Mouse (Mus musculus) liver, postnatal 0 days (tissue): ENCODE results near the gene Hspbp1. TPM values are rescaled to one million over a fixed set of nuclear protein-coding genes. Genes with fewer than 3 reads are reported as not detected.
A peak's percentile ranks its signal among the peaks of the same experiment; 100 is the strongest.

Source experiments
- ATAC-seq: fragments of 200-750 bp; cut with Nextera tagmentation; 2 replicates; pipeline ENCODE4 v1.8.0; 2017; ENCODE audit warnings: mild to moderate bottlenecking, moderate library complexity
- DNase-seq: peaks from one replicate; pipeline ENCODE4 v3.0.0-alpha.2; 2016
- H3K27ac ChIP-seq: fragments of 300-500 bp; sonication (generic); 2 replicates; pipeline ENCODE4 v1.5.1; 2014; ENCODE audit warnings: antibody characterized with exemption, moderate library complexity, mild to moderate bottlenecking, low read depth
- H3K27me3 ChIP-seq: fragments of 300-500 bp; sonication (generic); 2 replicates; pipeline ENCODE4 v1.6.1; 2014; ENCODE audit warnings: low read length, control low read depth, mixed read lengths; ENCODE audit not compliant: insufficient read depth
- H3K36me3 ChIP-seq: fragments of 300-500 bp; sonication (generic); replicated peaks from 2 replicates; pipeline ENCODE4 v1.6.1; 2014; ENCODE audit warnings: mild to moderate bottlenecking, control low read depth, low read length, moderate library complexity, mixed read lengths; ENCODE audit not compliant: insufficient read depth
- H3K4me1 ChIP-seq: fragments of 300-500 bp; sonication (generic); 2 replicates; pipeline ENCODE4 v1.6.1; 2014; ENCODE audit warnings: antibody characterized with exemption, mild to moderate bottlenecking, control low read depth; ENCODE audit not compliant: insufficient read depth
- H3K4me2 ChIP-seq: fragments of 300-500 bp; sonication (generic); 2 replicates; pipeline ENCODE4 v1.6.1; 2014; ENCODE audit warnings: low read depth, mild to moderate bottlenecking, low read length, moderate library complexity, mixed read lengths
- H3K4me3 ChIP-seq: fragments of 300-500 bp; sonication (generic); 2 replicates; pipeline ENCODE4 v1.5.1; 2014; ENCODE audit warnings: low read depth, low read length
- H3K9ac ChIP-seq: fragments of 300-500 bp; sonication (generic); replicated peaks from 2 replicates; pipeline ENCODE4 v1.6.1; 2014; ENCODE audit warnings: mild to moderate bottlenecking, moderate library complexity
- H3K9me3 ChIP-seq: fragments of 300-500 bp; sonication (generic); 2 replicates; pipeline ENCODE4 v1.6.1; 2016; ENCODE audit warnings: mild to moderate bottlenecking, control low read depth, low read length, mixed read lengths
- CTCF ChIP-seq: sonication (generic); IDR thresholded peaks from 2 replicates; pipeline ENCODE4 v1.5.1; 2016; ENCODE audit warnings: antibody characterized with exemption, low read depth
- EP300 ChIP-seq: IDR thresholded peaks from 2 replicates; pipeline ENCODE4 v1.6.1; 2016; ENCODE audit warnings: antibody characterized with exemption, low read depth, mild to moderate bottlenecking
- WGBS: fragments of 180-500 bp; shearing (Covaris S2); extraction: QIAGEN DNeasy Blood & Tissue Kit; methylation state at CpG from one replicate; pipeline ENCODE4 v1.1.7; 2014; ENCODE audit not compliant: insufficient replicate concordance; 5-methylcytosine and 5-hydroxymethylcytosine counted together
- polyA plus RNA-seq: library from polyadenylated mRNA; unstranded; fragments of >200 nt; fragmentation: Nextera tagmentation; extraction: Ambion mirVana; gene quantifications from 2 replicates; pipeline ENCODE4 v1.2.1, GENCODE M21; 2015

Hspbp1 gene
- polyA plus RNA-seq, 1 experiment from 2014 or later: 33.1 TPM

- Histone ChIP-seq H3K4me3 (no peak overlapping the region), H3K9me3 (no peaks in the 10 kb centered on the region), H3K9ac (no peak overlapping the region), H3K27ac (no peak overlapping the region), H3K4me2 (no peak overlapping the region), H3K27me3 (no peaks in the 10 kb centered on the region), H3K36me3 (peaks cover 77% of the 10 kb centered on the region), H3K4me1 (peaks cover under 1% of the 10 kb centered on the region; the same call in 1 of the 2 replicates)
- no peak for ATAC-seq
- WGBS: 94% methylated on average over 7 of the region's 7 CpGs
- DNase-seq: no peak
- no peak for TF ChIP-seq EP300
- TF ChIP-seq CTCF: no peak
Observed at GRCm38 (mm10) chr7:4641956-4642355, 42.9 kb downstream of the Hspbp1 start.

DNA sequence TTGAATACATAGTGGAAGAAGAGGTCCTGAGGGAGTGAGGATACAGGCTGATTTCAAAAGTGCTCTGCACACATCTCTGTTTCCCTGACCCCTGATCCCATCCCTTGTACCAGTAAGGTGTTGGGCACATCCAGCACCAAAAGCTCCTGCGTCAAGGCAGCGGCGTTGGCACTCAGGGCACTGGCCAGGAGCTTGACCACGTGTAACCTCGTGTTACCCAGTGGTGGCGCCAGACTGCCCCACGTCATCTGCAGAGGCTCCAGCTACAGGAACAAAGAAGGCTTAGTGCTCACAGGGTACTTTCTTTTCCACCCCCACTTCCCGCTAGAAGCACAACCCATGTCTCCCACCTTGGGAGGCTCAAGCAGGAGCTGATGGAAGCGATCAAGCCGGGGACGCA is 43.7 kb downstream of the Hspbp1 start:
- no peaks in the 10 kb centered on the region for H3K27me3 ChIP-seq
- no peaks in the 10 kb centered on the region for H3K9me3 ChIP-seq
- no peaks in the 10 kb centered on the region for H3K4me1 ChIP-seq
- TF ChIP-seq CTCF (peak; percentile 36; the same call in 1 of the 2 replicates), EP300 (no peak)
- DNase-seq: no peak
- 81% methylated on average over 11 of the region's 11 CpGs for WGBS
- H3K27ac ChIP-seq: no peak overlapping the region
- H3K36me3 ChIP-seq: peaks cover 72% of the 10 kb centered on the region
- no peak for ATAC-seq
- H3K4me2 ChIP-seq: no peak overlapping the region
- H3K4me3 ChIP-seq: no peak overlapping the region
- no peak overlapping the region for H3K9ac ChIP-seq

DNA sequence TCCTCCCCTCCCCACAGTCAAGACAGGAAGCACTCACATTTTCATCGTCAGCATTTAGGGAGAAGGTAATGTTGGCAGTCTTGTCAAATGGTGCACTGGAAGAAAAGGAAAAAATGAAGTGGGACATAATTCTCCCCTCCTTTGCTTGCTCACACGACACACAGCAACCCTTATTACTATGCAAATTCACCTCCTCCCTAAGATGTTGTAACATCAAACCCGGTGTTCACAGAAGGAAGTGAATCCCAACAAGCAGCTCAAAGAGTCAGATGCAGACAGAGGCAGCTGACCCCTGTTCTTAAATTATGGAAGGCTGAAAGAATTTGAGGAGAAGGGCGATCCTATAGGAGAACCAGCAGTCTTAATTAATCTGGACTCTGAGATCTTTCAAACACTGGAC is 48.7 kb downstream of the Hspbp1 start:
- no peak for DNase-seq
- Histone ChIP-seq H3K9ac (no peak overlapping the region), H3K27ac (no peak overlapping the region), H3K27me3 (no peaks in the 10 kb centered on the region), H3K36me3 (peaks cover 70% of the 10 kb centered on the region), H3K4me1 (peaks cover 6% of the 10 kb centered on the region; the same call in 1 of the 2 replicates), H3K9me3 (no peaks in the 10 kb centered on the region), H3K4me2 (no peak overlapping the region), H3K4me3 (no peak overlapping the region)
- no peak for ATAC-seq
- 64% methylated on average over 4 of the region's 4 CpGs for WGBS
- no peak for TF ChIP-seq CTCF
- no peak for TF ChIP-seq EP300

GRCm38 (mm10) chr7:4631031-4631430 is 53.8 kb downstream of the Hspbp1 start, which contains the start of gene Tmem86b:
Tmem86b (minus strand) TSS chr7:4631422.
- Histone ChIP-seq H3K27ac (peak within 1 kb of the TSS; percentile 87), H3K4me3 (peak within 1 kb of the TSS; percentile 55), H3K4me2 (peak within 1 kb of the TSS; percentile 76), H3K36me3 (peaks cover 52% of the 10 kb centered on the region), H3K9ac (peak within 1 kb of the TSS; percentile 70), H3K4me1 (peaks cover 40% of the 10 kb centered on the region), H3K9me3 (no peaks in the 10 kb centered on the region), H3K27me3 (no peaks in the 10 kb centered on the region)
- WGBS: 46% methylated on average over 4 of the region's 4 CpGs
- peak; percentile 65 for ATAC-seq
- TF ChIP-seq CTCF (no peak), EP300 (no peak; the same call in 1 of the 2 replicates)
- DNase-seq: peak; percentile 74

GRCm38 (mm10) chr7:4630198-4630597 is 54.7 kb downstream of the Hspbp1 start:
- Histone ChIP-seq H3K4me3 (peak overlapping the region; percentile 55), H3K27ac (peak overlapping the region; percentile 87), H3K36me3 (peaks cover 46% of the 10 kb centered on the region), H3K9ac (peak overlapping the region; percentile 70), H3K9me3 (no peaks in the 10 kb centered on the region), H3K27me3 (no peaks in the 10 kb centered on the region), H3K4me1 (peaks cover 40% of the 10 kb centered on the region), H3K4me2 (peak overlapping the region; percentile 76)
- WGBS: 30% methylated on average over 1 of the region's 1 CpGs
- ATAC-seq: peak; percentile 91
- TF ChIP-seq CTCF (no peak), EP300 (peak; percentile 96)
- DNase-seq: peak; percentile 72

DNA sequence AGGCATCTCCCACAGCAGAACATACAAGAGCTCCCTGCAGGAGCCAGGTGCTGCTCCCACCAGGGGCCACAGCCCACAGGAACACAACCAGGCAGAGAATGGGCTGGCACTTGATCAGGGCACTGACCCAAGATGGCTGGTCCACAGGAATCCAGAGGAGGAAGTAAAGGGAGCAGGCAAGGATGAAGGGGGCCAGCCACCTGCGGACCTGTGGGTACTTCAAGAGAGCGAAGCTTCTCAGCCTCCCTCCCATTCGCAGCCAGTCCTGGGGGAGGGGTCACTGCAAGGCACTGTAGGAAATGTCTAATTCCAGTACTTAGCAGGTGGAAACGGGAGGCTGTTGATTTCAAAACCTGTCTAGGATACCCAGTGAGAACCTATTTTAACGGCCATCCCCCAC is 55.3 kb downstream of the Hspbp1 start:
- Histone ChIP-seq H3K4me2 (peak overlapping the region; percentile 76), H3K9me3 (no peaks in the 10 kb centered on the region), H3K4me3 (peak overlapping the region; percentile 55), H3K4me1 (peaks cover 40% of the 10 kb centered on the region), H3K27ac (peak overlapping the region; percentile 87), H3K27me3 (no peaks in the 10 kb centered on the region), H3K36me3 (peaks cover 40% of the 10 kb centered on the region), H3K9ac (peak overlapping the region; percentile 70)
- WGBS: 41% methylated on average over 5 of the region's 5 CpGs
- no peak for TF ChIP-seq EP300
- no peak for TF ChIP-seq CTCF
- DNase-seq: peak; percentile 49
- ATAC-seq: peak; percentile 47

DNA sequence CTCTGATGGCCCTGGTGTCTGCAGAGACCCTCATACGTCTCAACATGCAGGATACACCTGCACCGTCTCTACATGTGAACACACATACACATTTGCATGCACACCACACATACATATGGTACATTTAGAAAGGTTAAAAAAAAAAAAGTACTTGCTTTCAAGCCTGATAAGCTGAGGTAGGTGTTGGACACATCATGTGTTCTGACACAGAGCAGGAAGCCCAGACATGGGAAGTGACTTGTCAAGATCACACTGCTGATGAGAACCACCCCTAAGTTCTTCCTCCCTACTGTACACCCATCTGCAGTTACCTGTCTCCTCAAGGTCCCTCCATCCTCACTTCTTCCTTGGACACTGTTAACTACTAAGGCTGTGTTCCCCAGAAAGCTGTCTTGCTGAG is 58.9 kb downstream of the Hspbp1 start:
- peaks cover 14% of the 10 kb centered on the region for H3K36me3 ChIP-seq
- H3K9me3 ChIP-seq: no peaks in the 10 kb centered on the region
- DNase-seq (no peak), ATAC-seq (no peak)
- H3K27me3 ChIP-seq: no peaks in the 10 kb centered on the region
- no peak for TF ChIP-seq CTCF
- no peak for TF ChIP-seq EP300
- H3K4me2 ChIP-seq: no peak overlapping the region
- H3K4me3 ChIP-seq: no peak overlapping the region
- H3K9ac ChIP-seq: no peak overlapping the region
- 76% methylated on average over 2 of the region's 2 CpGs for WGBS
- H3K27ac ChIP-seq: no peak overlapping the region
- H3K4me1 ChIP-seq: peaks cover 33% of the 10 kb centered on the region
